Mouse (Mus musculus) midbrain, embryonic 11.5 days (tissue): Measurements from ENCODE around the gene Srebf1. TPM values are rescaled to one million over a fixed set of nuclear protein-coding genes. Genes with fewer than 3 reads are reported as not detected.
A peak's percentile ranks its signal among the peaks of the same experiment; 100 is the strongest.

Experiments used
- ATAC-seq: fragments of 200-750 bp; cut with Nextera tagmentation; 2 replicates; pipeline ENCODE4 v1.8.0; 2017; ENCODE audit warnings: moderate TSS enrichment, moderate library complexity; ENCODE audit not compliant: low FRiP score
- DNase-seq: peaks from one replicate; pipeline ENCODE4 v3.0.0; 2015; ENCODE audit warnings: low spot score; ENCODE audit errors: missing footprints
- H3K27ac ChIP-seq: fragments of 300-500 bp; sonication (generic); 2 replicates; pipeline ENCODE4 v1.5.1; 2014; ENCODE audit warnings: low read depth, low read length
- H3K27me3 ChIP-seq: fragments of 300-500 bp; sonication (generic); 2 replicates; pipeline ENCODE4 v1.6.1; 2014; ENCODE audit warnings: mild to moderate bottlenecking, low read length, moderate library complexity, mixed read lengths; ENCODE audit not compliant: control insufficient read depth, insufficient read depth
- H3K36me3 ChIP-seq: fragments of 300-500 bp; sonication (generic); 2 replicates; pipeline ENCODE4 v1.6.1; 2014; ENCODE audit warnings: mild to moderate bottlenecking, low read length, moderate library complexity, mixed read lengths; ENCODE audit not compliant: control insufficient read depth, insufficient read depth
- H3K4me1 ChIP-seq: fragments of 300-500 bp; sonication (generic); 2 replicates; pipeline ENCODE4 v1.6.1; 2014; ENCODE audit warnings: low read length; ENCODE audit not compliant: control insufficient read depth, insufficient read depth
- H3K4me2 ChIP-seq: fragments of 300-500 bp; sonication (generic); 2 replicates; pipeline ENCODE4 v1.6.1; 2014; ENCODE audit warnings: mild to moderate bottlenecking, moderate library complexity
- H3K4me3 ChIP-seq: fragments of 300-500 bp; sonication (generic); 2 replicates; pipeline ENCODE4 v1.5.1; 2014; ENCODE audit warnings: low read depth, low read length
- H3K9ac ChIP-seq: fragments of 300-500 bp; sonication (generic); 2 replicates; pipeline ENCODE4 v1.6.1; 2014; ENCODE audit warnings: low read length
- H3K9me3 ChIP-seq: fragments of 300-500 bp; sonication (generic); 2 replicates; pipeline ENCODE4 v1.6.1; 2016; ENCODE audit warnings: low read length; ENCODE audit not compliant: control insufficient read depth
- WGBS: fragments of 180-500 bp; shearing (Covaris S2); extraction: QIAGEN DNeasy Blood & Tissue Kit; methylation state at CpG from one replicate; pipeline ENCODE4 v1.1.7; 2014; 5-methylcytosine and 5-hydroxymethylcytosine counted together
- polyA plus RNA-seq: library from polyadenylated mRNA; unstranded; fragments of >200 nt; fragmentation: Nextera tagmentation; extraction: Ambion mirVana; gene quantifications from 2 replicates; pipeline ENCODE4 v1.2.1, GENCODE M21; 2014

Gene Srebf1
- polyA plus RNA-seq, 1 experiment from 2014 or later, result 41.1 TPM

DNA sequence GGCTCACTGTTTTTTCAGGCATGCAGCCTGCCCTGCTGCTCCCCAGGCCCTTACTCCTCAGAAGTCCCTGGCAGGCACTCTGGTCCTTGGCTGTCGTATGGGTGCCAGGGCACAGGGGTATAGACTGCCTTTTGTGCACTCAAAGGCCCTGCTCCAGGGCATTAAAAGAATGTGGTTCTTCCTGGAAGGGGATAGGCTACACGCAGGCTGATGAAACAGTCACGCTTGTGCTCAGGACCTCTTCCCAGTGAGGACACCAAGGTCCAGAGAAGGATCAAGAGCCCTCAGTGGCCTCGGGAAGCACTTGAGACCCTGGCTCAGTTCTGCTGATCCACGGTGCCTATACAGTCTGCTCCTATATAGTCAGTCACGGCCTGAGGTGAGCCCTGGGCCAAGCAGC, 9.1 kb downstream of the Srebf1 start:
- no peak overlapping the region for H3K9ac ChIP-seq
- H3K4me3 ChIP-seq, result no peak overlapping the region
- peaks cover 38% of the 10 kb centered on the region for H3K4me1 ChIP-seq
- WGBS, result 71% methylated on average over 6 of the region's 6 CpGs
- H3K9me3 ChIP-seq, result no peaks in the 10 kb centered on the region
- no peak overlapping the region for H3K4me2 ChIP-seq
- H3K27me3 ChIP-seq, result no peaks in the 10 kb centered on the region
- ATAC-seq (no peak), DNase-seq (no peak)
- no peak overlapping the region for H3K27ac ChIP-seq
- H3K36me3 ChIP-seq, result no peaks in the 10 kb centered on the region

DNA sequence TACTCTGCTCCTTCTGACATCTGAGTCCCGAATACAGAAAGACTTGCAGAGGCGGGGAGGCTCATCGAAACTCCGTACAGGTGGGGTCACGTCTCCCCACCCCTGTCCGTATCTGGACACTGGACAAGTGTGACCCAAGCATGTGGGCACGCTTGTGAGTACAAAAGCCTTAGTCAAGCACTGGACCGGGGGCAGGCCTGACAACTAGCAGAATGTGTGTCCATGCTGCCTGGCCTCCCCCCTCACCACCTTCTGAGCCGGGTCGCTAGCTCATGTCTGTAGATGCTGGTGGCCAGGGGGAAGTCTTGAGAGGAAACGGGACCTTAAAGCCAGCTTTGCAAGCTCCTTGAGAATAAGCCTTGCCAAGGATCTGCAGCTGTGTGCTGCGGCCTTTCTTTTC, 10.6 kb downstream of the Srebf1 start:
- Histone ChIP-seq H3K9me3 (no peaks in the 10 kb centered on the region), H3K4me3 (no peak overlapping the region), H3K27ac (no peak overlapping the region), H3K4me2 (no peak overlapping the region), H3K27me3 (no peaks in the 10 kb centered on the region), H3K4me1 (peaks cover 48% of the 10 kb centered on the region), H3K9ac (no peak overlapping the region), H3K36me3 (no peaks in the 10 kb centered on the region)
- DNase-seq (no peak), ATAC-seq (no peak)
- 55% methylated on average over 12 of the region's 12 CpGs for WGBS

- H3K27ac ChIP-seq, result no peak overlapping the region; the same call in 1 of the 2 replicates
- no peaks in the 10 kb centered on the region for H3K27me3 ChIP-seq
- H3K4me3 ChIP-seq, result no peak overlapping the region
- H3K36me3 ChIP-seq, result peaks cover 3% of the 10 kb centered on the region; the same call in 1 of the 2 replicates
- 0 out of 2 replicates have a peak overlapping the region, but pooled peaks have one; percentile 2 for H3K9ac ChIP-seq
- no peaks in the 10 kb centered on the region for H3K9me3 ChIP-seq
- no peak overlapping the region for H3K4me2 ChIP-seq
- DNase-seq (no peak), ATAC-seq (no peak)
- H3K4me1 ChIP-seq, result peaks cover 48% of the 10 kb centered on the region
- 63% methylated on average over 3 of the region's 3 CpGs for WGBS
Observed at GRCm38 (mm10) chr11:60211152-60211551, 11.2 kb downstream of the Srebf1 start.

DNA sequence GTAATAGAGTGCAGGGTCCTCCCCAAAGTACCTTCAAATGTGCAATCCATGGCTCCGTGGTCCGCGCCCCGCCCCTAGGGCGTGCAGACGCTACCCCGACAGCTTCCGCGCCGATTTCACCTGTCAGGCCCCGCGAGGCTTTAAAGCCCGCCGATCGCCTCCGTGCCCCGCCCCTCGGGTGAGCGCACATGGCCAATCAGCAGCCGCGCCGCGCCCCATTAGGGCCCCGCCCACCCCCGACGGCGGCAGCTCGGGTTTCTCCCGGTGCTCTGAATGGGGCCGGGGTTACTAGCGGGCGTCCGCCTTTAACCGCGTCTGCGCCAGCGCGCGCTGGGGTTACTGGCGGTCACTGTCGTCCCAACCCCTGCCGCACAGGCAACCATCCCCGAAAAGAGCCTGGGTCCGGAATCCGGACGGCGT, 12.1 kb downstream of the Srebf1 start:
- Histone ChIP-seq H3K4me1 (peaks cover 48% of the 10 kb centered on the region), H3K9ac (peak overlapping the region; percentile 63), H3K9me3 (no peaks in the 10 kb centered on the region), H3K4me3 (peak overlapping the region; percentile 49), H3K36me3 (peaks cover 8% of the 10 kb centered on the region), H3K27ac (peak overlapping the region; percentile 65), H3K27me3 (no peaks in the 10 kb centered on the region), H3K4me2 (peak overlapping the region; percentile 82)
- peak; percentile 99 for DNase-seq
- WGBS, result under 1% methylated on average over 47 of the region's 47 CpGs
- peak; percentile 94 for ATAC-seq

DNA sequence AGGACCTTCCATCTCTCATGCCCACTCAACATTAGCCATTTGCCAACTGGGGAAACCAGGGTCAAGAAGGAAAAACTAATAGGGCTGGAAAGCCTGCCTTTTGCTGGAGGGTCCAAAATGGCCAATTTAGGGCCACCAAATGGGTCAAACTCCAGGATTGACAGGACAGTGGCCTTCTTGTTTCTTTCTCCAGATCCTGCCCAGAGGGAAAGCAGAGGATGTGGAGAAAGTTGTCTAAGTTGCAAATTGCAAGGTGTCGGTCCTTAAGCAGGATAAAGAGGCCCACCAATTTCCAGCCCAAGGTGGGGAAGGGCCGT, 12.5 kb downstream of the Srebf1 start:
- Histone ChIP-seq H3K4me2 (peak overlapping the region; percentile 82), H3K27me3 (no peaks in the 10 kb centered on the region), H3K4me1 (peaks cover 48% of the 10 kb centered on the region), H3K4me3 (peak overlapping the region; percentile 49), H3K9ac (peak overlapping the region; percentile 63), H3K36me3 (peaks cover 10% of the 10 kb centered on the region), H3K9me3 (no peaks in the 10 kb centered on the region), H3K27ac (peak overlapping the region; percentile 65)
- ATAC-seq, result no peak
- WGBS, result 6% methylated on average over 2 of the region's 2 CpGs
- peak; percentile 89 for DNase-seq

DNA sequence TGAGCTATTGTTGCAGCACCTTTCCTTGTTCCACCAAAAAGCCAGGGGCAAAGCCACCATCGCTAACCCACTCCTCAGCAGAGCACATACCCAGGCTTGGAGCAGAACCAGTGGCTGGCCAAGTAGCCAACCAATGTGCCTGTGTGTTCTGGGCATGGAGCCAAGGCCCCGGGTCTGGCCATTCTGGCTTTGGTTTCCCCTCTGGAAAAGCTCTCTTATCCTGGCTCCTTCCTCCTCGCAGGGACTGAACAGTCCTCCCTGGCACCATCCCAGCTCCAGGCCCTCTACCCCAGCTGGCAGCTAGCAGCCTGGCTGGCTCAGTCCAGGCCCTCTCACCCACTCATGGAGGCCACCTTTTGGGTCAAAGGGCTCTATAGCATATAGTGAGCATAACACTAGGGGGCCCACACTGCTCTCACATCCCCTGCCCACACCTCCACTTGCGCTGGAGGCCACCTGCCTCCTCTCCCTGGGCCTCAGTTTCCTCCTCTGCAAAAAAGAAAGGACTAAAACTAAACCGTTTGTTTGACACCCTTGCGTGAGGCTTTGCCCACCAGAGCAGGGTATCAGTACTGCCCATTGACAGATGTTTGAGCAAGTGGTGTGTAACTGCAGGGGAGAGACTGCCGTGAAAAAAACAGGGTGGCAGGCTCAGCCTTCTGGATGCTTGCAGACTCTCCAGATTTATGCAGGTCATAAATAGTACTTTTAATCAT, 13.0 kb downstream of the Srebf1 start:
- H3K4me3 ChIP-seq, result peak overlapping the region; percentile 49
- peak overlapping the region; percentile 63 for H3K9ac ChIP-seq
- DNase-seq, result no peak
- peak overlapping the region; percentile 65 for H3K27ac ChIP-seq
- ATAC-seq, result 0 out of 2 replicates have a peak, but pooled peaks have one; percentile 9
- peaks cover 11% of the 10 kb centered on the region for H3K36me3 ChIP-seq
- peak overlapping the region; percentile 82 for H3K4me2 ChIP-seq
- H3K9me3 ChIP-seq, result no peaks in the 10 kb centered on the region
- H3K4me1 ChIP-seq, result peaks cover 48% of the 10 kb centered on the region
- WGBS, result 65% methylated on average over 7 of the region's 7 CpGs
- H3K27me3 ChIP-seq, result no peaks in the 10 kb centered on the region

- H3K4me1 ChIP-seq, result peaks cover 48% of the 10 kb centered on the region
- H3K27ac ChIP-seq, result no peak overlapping the region
- H3K9me3 ChIP-seq, result no peaks in the 10 kb centered on the region
- peak overlapping the region; percentile 49 for H3K4me3 ChIP-seq
- 68% methylated on average over 4 of the region's 4 CpGs for WGBS
- no peaks in the 10 kb centered on the region for H3K27me3 ChIP-seq
- peak; percentile 85 for DNase-seq
- ATAC-seq, result no peak
- peak overlapping the region; percentile 63 for H3K9ac ChIP-seq
- peaks cover 16% of the 10 kb centered on the region for H3K36me3 ChIP-seq
- peak overlapping the region; percentile 82 for H3K4me2 ChIP-seq
Observed at GRCm38 (mm10) chr11:60208712-60209111, 13.7 kb downstream of the Srebf1 start.

DNA sequence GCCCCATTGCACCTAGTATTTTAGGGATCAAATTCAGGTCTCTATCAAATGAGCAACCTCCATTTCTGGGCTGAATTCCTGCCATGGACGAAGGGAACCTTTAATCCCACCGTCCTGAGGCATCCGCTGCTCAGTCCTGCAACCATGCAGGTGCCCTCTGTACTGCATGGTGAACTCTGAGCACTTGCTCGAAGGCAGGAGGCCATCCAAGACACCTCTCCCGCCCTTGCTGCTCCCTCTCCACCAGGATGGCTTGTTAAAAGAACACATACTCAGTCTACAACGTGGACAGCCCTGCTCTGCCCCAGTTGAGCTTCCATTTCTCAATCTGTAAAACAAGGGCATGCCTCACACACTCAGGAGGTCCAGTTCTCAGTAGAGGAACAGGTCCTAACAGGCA, 14.2 kb downstream of the Srebf1 start:
- peaks cover 21% of the 10 kb centered on the region for H3K36me3 ChIP-seq
- peak overlapping the region; percentile 82 for H3K4me2 ChIP-seq
- DNase-seq, result no peak
- H3K27me3 ChIP-seq, result no peaks in the 10 kb centered on the region
- peaks cover 48% of the 10 kb centered on the region for H3K4me1 ChIP-seq
- peak overlapping the region; percentile 63 for H3K9ac ChIP-seq
- H3K27ac ChIP-seq, result no peak overlapping the region
- H3K9me3 ChIP-seq, result no peaks in the 10 kb centered on the region
- no peak for ATAC-seq
- 69% methylated on average over 6 of the region's 6 CpGs for WGBS
- H3K4me3 ChIP-seq, result peak overlapping the region; percentile 49; the same call in 1 of the 2 replicates

GRCm38 (mm10) chr11:60206207-60206606, 16.2 kb downstream of the Srebf1 start:
- H3K4me1 ChIP-seq, result peaks cover 36% of the 10 kb centered on the region
- H3K27me3 ChIP-seq, result no peaks in the 10 kb centered on the region
- H3K36me3 ChIP-seq, result peaks cover 27% of the 10 kb centered on the region
- no peak overlapping the region for H3K4me2 ChIP-seq
- H3K4me3 ChIP-seq, result no peak overlapping the region
- H3K9me3 ChIP-seq, result no peaks in the 10 kb centered on the region
- H3K9ac ChIP-seq, result no peak overlapping the region
- DNase-seq, result no peak
- no peak overlapping the region for H3K27ac ChIP-seq
- 84% methylated on average over 5 of the region's 5 CpGs for WGBS
- ATAC-seq, result no peak
